Mouse (Mus musculus): ENCODE data around the gene Slc6a9. TPM values are rescaled to one million over a fixed set of nuclear protein-coding genes. Genes with fewer than 3 reads are reported as not detected.
A peak's percentile ranks its signal among the peaks of the same experiment; 100 is the strongest.

Gene Slc6a9
- polyA plus RNA-seq, 1 experiment from 2014 or later, result 14.3 TPM

GRCm38 (mm10) chr4:117843101-117843500 is 8.8 kb downstream of the Slc6a9 start:
- Histone ChIP-seq H3K9ac (no peak overlapping the region), H3K27ac (no peak overlapping the region), H3K4me3 (no peak overlapping the region), H3K4me1 (no peaks in the 10 kb centered on the region), H3K4me2 (replicated peaks) (no peak overlapping the region), H3K36me3 (0 out of 2 replicates have a peak, but pooled peaks cover 8% of the 10 kb centered on the region), H3K9me3 (no peaks in the 10 kb centered on the region), H3K27me3 (no peaks in the 10 kb centered on the region)
- no peak for ATAC-seq (ENCODE audit: insufficient number of reproducible peaks, insufficient read depth, low FRiP score, low TSS enrichment)
- WGBS, result 88% methylated on average over 5 of the region's 5 CpGs

- 0 out of 2 replicates have a peak, but pooled peaks cover 8% of the 10 kb centered on the region for H3K36me3 ChIP-seq
- no peaks in the 10 kb centered on the region for H3K4me1 ChIP-seq
- no peaks in the 10 kb centered on the region for H3K27me3 ChIP-seq
- no peak overlapping the region for H3K9ac ChIP-seq
- 85% methylated on average over 5 of the region's 5 CpGs for WGBS
- H3K9me3 ChIP-seq, result no peaks in the 10 kb centered on the region
- no peak overlapping the region for H3K4me3 ChIP-seq
- no peak overlapping the region for H3K4me2 ChIP-seq (replicated peaks)
- H3K27ac ChIP-seq, result no peak overlapping the region
- no peak for ATAC-seq (ENCODE audit: insufficient number of reproducible peaks, insufficient read depth, low FRiP score, low TSS enrichment)
These were observed 10.2 kb downstream of the Slc6a9 start for GRCm38 (mm10) chr4:117844467-117844866.

- 82% methylated on average over 11 of the region's 11 CpGs for WGBS
- Histone ChIP-seq H3K4me3 (no peak overlapping the region), H3K4me1 (no peaks in the 10 kb centered on the region), H3K27ac (no peak overlapping the region), H3K27me3 (no peaks in the 10 kb centered on the region), H3K9ac (no peak overlapping the region), H3K9me3 (no peaks in the 10 kb centered on the region), H3K4me2 (replicated peaks) (no peak overlapping the region), H3K36me3 (0 out of 2 replicates have a peak, but pooled peaks cover 8% of the 10 kb centered on the region)
- no peak for ATAC-seq (ENCODE audit: insufficient number of reproducible peaks, insufficient read depth, low FRiP score, low TSS enrichment)
These were observed 11.0 kb downstream of the Slc6a9 start for GRCm38 (mm10) chr4:117845316-117845715.

GRCm38 (mm10) chr4:117846261-117846660 is 12.0 kb downstream of the Slc6a9 start:
- H3K27ac ChIP-seq, result no peak overlapping the region
- no peak overlapping the region for H3K4me3 ChIP-seq
- no peak overlapping the region for H3K4me2 ChIP-seq (replicated peaks)
- ATAC-seq (ENCODE audit: insufficient number of reproducible peaks, insufficient read depth, low FRiP score, low TSS enrichment), result no peak
- 0 out of 2 replicates have a peak, but pooled peaks cover 8% of the 10 kb centered on the region for H3K36me3 ChIP-seq
- H3K4me1 ChIP-seq, result no peaks in the 10 kb centered on the region
- H3K27me3 ChIP-seq, result no peaks in the 10 kb centered on the region
- no peak overlapping the region for H3K9ac ChIP-seq
- H3K9me3 ChIP-seq, result no peaks in the 10 kb centered on the region
- WGBS, result 93% methylated on average over 4 of the region's 4 CpGs

- ATAC-seq (ENCODE audit: insufficient number of reproducible peaks, insufficient read depth, low FRiP score, low TSS enrichment), result no peak
- Histone ChIP-seq H3K4me1 (no peaks in the 10 kb centered on the region), H3K9me3 (no peaks in the 10 kb centered on the region), H3K9ac (no peak overlapping the region), H3K4me2 (replicated peaks) (no peak overlapping the region), H3K27me3 (no peaks in the 10 kb centered on the region), H3K4me3 (no peak overlapping the region), H3K36me3 (0 out of 2 replicates have a peak, but pooled peaks cover 8% of the 10 kb centered on the region), H3K27ac (no peak overlapping the region)
- WGBS, result 39% methylated on average over 2 of the region's 2 CpGs
These were observed 12.7 kb downstream of the Slc6a9 start for GRCm38 (mm10) chr4:117847011-117847410.

GRCm38 (mm10) chr4:117849063-117849462 is 14.8 kb downstream of the Slc6a9 start:
- H3K4me3 ChIP-seq, result no peak overlapping the region
- H3K27ac ChIP-seq, result no peak overlapping the region
- no peaks in the 10 kb centered on the region for H3K27me3 ChIP-seq
- no peaks in the 10 kb centered on the region for H3K4me1 ChIP-seq
- H3K4me2 ChIP-seq (replicated peaks), result no peak overlapping the region
- WGBS, result 67% methylated on average over 17 of the region's 17 CpGs
- no peak overlapping the region for H3K9ac ChIP-seq
- H3K9me3 ChIP-seq, result no peaks in the 10 kb centered on the region
- 0 out of 2 replicates have a peak, but pooled peaks cover 8% of the 10 kb centered on the region for H3K36me3 ChIP-seq
- ATAC-seq (ENCODE audit: insufficient number of reproducible peaks, insufficient read depth, low FRiP score, low TSS enrichment), result no peak

GRCm38 (mm10) chr4:117849506-117849905 is 15.2 kb downstream of the Slc6a9 start:
- 38% methylated on average over 5 of the region's 5 CpGs for WGBS
- H3K9ac ChIP-seq, result no peak overlapping the region
- no peak overlapping the region for H3K4me3 ChIP-seq
- H3K27me3 ChIP-seq, result no peaks in the 10 kb centered on the region
- no peak for ATAC-seq (ENCODE audit: insufficient number of reproducible peaks, insufficient read depth, low FRiP score, low TSS enrichment)
- H3K4me2 ChIP-seq (replicated peaks), result no peak overlapping the region
- H3K9me3 ChIP-seq, result no peaks in the 10 kb centered on the region
- H3K36me3 ChIP-seq, result 0 out of 2 replicates have a peak, but pooled peaks cover 8% of the 10 kb centered on the region
- H3K27ac ChIP-seq, result no peak overlapping the region
- H3K4me1 ChIP-seq, result no peaks in the 10 kb centered on the region

GRCm38 (mm10) chr4:117850176-117850575 is 15.9 kb downstream of the Slc6a9 start:
- H3K9ac ChIP-seq, result no peak overlapping the region
- H3K27me3 ChIP-seq, result no peaks in the 10 kb centered on the region
- H3K27ac ChIP-seq, result no peak overlapping the region
- 0 out of 2 replicates have a peak, but pooled peaks cover 8% of the 10 kb centered on the region for H3K36me3 ChIP-seq
- no peak for ATAC-seq (ENCODE audit: insufficient number of reproducible peaks, insufficient read depth, low FRiP score, low TSS enrichment)
- H3K4me2 ChIP-seq (replicated peaks), result no peak overlapping the region
- no peaks in the 10 kb centered on the region for H3K4me1 ChIP-seq
- WGBS, result 79% methylated on average over 7 of the region's 7 CpGs
- H3K9me3 ChIP-seq, result no peaks in the 10 kb centered on the region
- H3K4me3 ChIP-seq, result no peak overlapping the region

- H3K4me3 ChIP-seq, result no peak overlapping the region
- 0 out of 2 replicates have a peak, but pooled peaks cover 6% of the 10 kb centered on the region for H3K36me3 ChIP-seq
- 0 out of 2 replicates have a peak overlapping the region, but pooled peaks have one; percentile 17 for H3K27ac ChIP-seq
- WGBS, result 65% methylated on average over 7 of the region's 7 CpGs
- H3K4me2 ChIP-seq (replicated peaks), result no peak overlapping the region
- H3K9ac ChIP-seq, result no peak overlapping the region
- no peaks in the 10 kb centered on the region for H3K4me1 ChIP-seq
- no peaks in the 10 kb centered on the region for H3K9me3 ChIP-seq
- no peaks in the 10 kb centered on the region for H3K27me3 ChIP-seq
- no peak for ATAC-seq (ENCODE audit: insufficient number of reproducible peaks, insufficient read depth, low FRiP score, low TSS enrichment)
These were observed 16.6 kb downstream of the Slc6a9 start for GRCm38 (mm10) chr4:117850871-117851270.

GRCm38 (mm10) chr4:117852152-117852868 is 18.0 kb downstream of the Slc6a9 start:
- H3K27ac ChIP-seq, result no peak overlapping the region
- 82% methylated on average over 10 of the region's 10 CpGs for WGBS

GRCm38 (mm10) chr4:117855146-117855545 is 20.8 kb downstream of the Slc6a9 start:
- ATAC-seq (ENCODE audit: insufficient number of reproducible peaks, insufficient read depth, low FRiP score, low TSS enrichment), result no peak
- Histone ChIP-seq H3K36me3 (peaks cover 10% of the 10 kb centered on the region; the same call in 1 of the 2 replicates), H3K4me3 (no peak overlapping the region), H3K4me1 (no peaks in the 10 kb centered on the region), H3K9me3 (no peaks in the 10 kb centered on the region), H3K4me2 (replicated peaks) (no peak overlapping the region), H3K9ac (no peak overlapping the region), H3K27ac (no peak overlapping the region), H3K27me3 (no peaks in the 10 kb centered on the region)
- WGBS, result 55% methylated on average over 9 of the region's 9 CpGs

More at GRCm38 (mm10) chr4:117852152-117852868, 18.0 kb downstream of the Slc6a9 start:
- Histone ChIP-seq H3K4me3 (no peak overlapping the region), H3K4me1 (no peaks in the 10 kb centered on the region), H3K4me2 (replicated peaks) (no peak overlapping the region), H3K27me3 (no peaks in the 10 kb centered on the region), H3K9ac (no peak overlapping the region), H3K36me3 (peaks cover 8% of the 10 kb centered on the region; the same call in 1 of the 2 replicates), H3K9me3 (no peaks in the 10 kb centered on the region)
- ATAC-seq (ENCODE audit: insufficient number of reproducible peaks, insufficient read depth, low FRiP score, low TSS enrichment), result no peak

GRCm38 (mm10) chr4:117858794-117859193 is 24.5 kb downstream of the Slc6a9 start:
- Histone ChIP-seq H3K4me1 (0 out of 2 replicates have a peak, but pooled peaks cover 4% of the 10 kb centered on the region), H3K4me2 (replicated peaks) (no peak overlapping the region), H3K36me3 (peaks cover 10% of the 10 kb centered on the region), H3K9ac (no peak overlapping the region), H3K27ac (no peak overlapping the region), H3K27me3 (no peaks in the 10 kb centered on the region), H3K4me3 (no peak overlapping the region), H3K9me3 (no peaks in the 10 kb centered on the region)
- WGBS, result 74% methylated on average over 3 of the region's 3 CpGs
- no peak for ATAC-seq (ENCODE audit: insufficient number of reproducible peaks, insufficient read depth, low FRiP score, low TSS enrichment)

Data from embryonic facial prominence, embryonic 12.5 days (tissue).